Mouse (Mus musculus): Measurements from ENCODE around the gene Emcn.

DNA sequence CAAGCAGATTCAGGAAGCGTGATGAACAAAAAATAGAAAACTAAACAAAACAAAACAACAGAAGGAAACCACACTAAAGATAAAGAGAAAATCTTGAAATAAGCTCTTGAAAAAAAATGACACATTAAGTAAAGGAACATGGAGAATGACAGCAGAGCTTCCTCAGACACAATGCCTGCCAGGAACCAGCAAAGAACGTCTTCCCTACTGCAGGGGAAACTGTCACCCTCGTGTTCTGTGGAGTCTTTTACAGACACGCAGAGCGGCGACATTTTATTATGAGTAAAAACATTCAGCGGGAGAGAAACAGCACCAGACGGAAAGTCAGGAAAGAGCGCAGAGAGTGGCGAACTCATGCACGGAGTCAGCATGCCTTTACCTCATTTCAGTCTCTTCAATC, 54.7 kb downstream of the Emcn start:
- no peak for TF ChIP-seq POLR2A (IDR thresholded peaks at IDR 0.05; ENCODE audit: low read depth, low read length)
- TF ChIP-seq E2F4 (IDR thresholded peaks at IDR 0.05; ENCODE audit: insufficient replicate concordance, low read depth, low read length), result no peak
- TF ChIP-seq EP300 (IDR thresholded peaks at IDR 0.05; ENCODE audit: low read length), result no peak
- no peak for TF ChIP-seq ZC3H11A (IDR thresholded peaks at IDR 0.05; ENCODE audit: low read depth, low read length)
- TF ChIP-seq ETS1 (conservative IDR thresholded peaks at IDR 0.05; ENCODE audit: low read depth, low read length), result no peak
